Mouse (Mus musculus) forebrain, embryonic 11.5 days (tissue): ENCODE results near the gene Ttc16. TPM values are rescaled to one million over a fixed set of nuclear protein-coding genes. Genes with fewer than 3 reads are reported as not detected.

Experiments used
- ATAC-seq: fragments of 200-750 bp; cut with Nextera tagmentation; replicated peaks from 2 replicates; pipeline ENCODE4 v1.8.0; 2017; ENCODE audit warnings: moderate TSS enrichment; ENCODE audit not compliant: low FRiP score
- DNase-seq: peaks from one replicate; pipeline ENCODE4 v3.0.0-alpha.2; 2017; ENCODE audit warnings: low spot score
- H3K27ac ChIP-seq: fragments of 300-500 bp; sonication (generic); 2 replicates; pipeline ENCODE4 v1.5.1; 2014; ENCODE audit warnings: low read depth, low read length
- H3K27me3 ChIP-seq: fragments of 300-500 bp; sonication (generic); 2 replicates; pipeline ENCODE4 v1.6.1; 2014; ENCODE audit warnings: mild to moderate bottlenecking, low read length, mixed read lengths; ENCODE audit not compliant: control insufficient read depth, insufficient read depth
- H3K36me3 ChIP-seq: fragments of 300-500 bp; sonication (generic); 2 replicates; pipeline ENCODE4 v1.6.1; 2014; ENCODE audit warnings: mild to moderate bottlenecking, low read length, moderate library complexity, mixed read lengths; ENCODE audit not compliant: control insufficient read depth, insufficient read depth
- H3K4me1 ChIP-seq: fragments of 300-500 bp; sonication (generic); replicated peaks from 2 replicates; pipeline ENCODE4 v1.6.1; 2014; ENCODE audit warnings: low read length, mixed read lengths; ENCODE audit not compliant: control insufficient read depth, insufficient read depth
- H3K4me2 ChIP-seq: fragments of 300-500 bp; sonication (generic); 2 replicates; pipeline ENCODE4 v1.6.1; 2014; ENCODE audit warnings: low read depth, mild to moderate bottlenecking, low read length, moderate library complexity, mixed read lengths; ENCODE audit not compliant: severe bottlenecking
- H3K4me3 ChIP-seq: fragments of 300-500 bp; sonication (generic); 2 replicates; pipeline ENCODE4 v1.5.1; 2014; ENCODE audit warnings: low read depth, low read length
- H3K9ac ChIP-seq: fragments of 300-500 bp; sonication (generic); 2 replicates; pipeline ENCODE4 v1.6.1; 2014; ENCODE audit warnings: low read length
- H3K9me3 ChIP-seq: fragments of 300-500 bp; sonication (generic); 2 replicates; pipeline ENCODE4 v1.6.1; 2016; ENCODE audit warnings: low read length, mixed read lengths; ENCODE audit not compliant: control insufficient read depth
- WGBS: fragments of 180-500 bp; shearing (Covaris S2); extraction: QIAGEN DNeasy Blood & Tissue Kit; methylation state at CpG from one replicate; pipeline ENCODE4 v1.1.7; 2014; 5-methylcytosine and 5-hydroxymethylcytosine counted together
- polyA plus RNA-seq: library from polyadenylated mRNA; unstranded; fragments of >200 nt; fragmentation: Nextera tagmentation; extraction: Ambion mirVana; gene quantifications from 2 replicates; pipeline ENCODE4 v1.2.1, GENCODE M21; 2014

Gene Ttc16
- polyA plus RNA-seq, 1 experiment from 2014 or later: 0.80 TPM

- Histone ChIP-seq H3K27me3 (no peaks in the 10 kb centered on the region), H3K4me1 (peaks cover 9% of the 10 kb centered on the region; the same call in 1 of the 2 replicates)
These were observed 2.7 kb downstream of the Ttc16 start for GRCm38 (mm10) chr2:32772626-32773279.

GRCm38 (mm10) chr2:32771886-32772285 lies 3.5 kb downstream of the Ttc16 start:
- Histone ChIP-seq H3K4me2 (no peak overlapping the region), H3K27me3 (no peaks in the 10 kb centered on the region), H3K36me3 (no peaks in the 10 kb centered on the region), H3K4me3 (no peak overlapping the region), H3K4me1 (peaks cover 9% of the 10 kb centered on the region; the same call in 1 of the 2 replicates), H3K9ac (no peak overlapping the region), H3K9me3 (no peaks in the 10 kb centered on the region), H3K27ac (no peak overlapping the region)
- DNase-seq: no peak
- ATAC-seq: no peak
- 30% methylated on average over 12 of the region's 12 CpGs for WGBS

More at GRCm38 (mm10) chr2:32772626-32773279, 2.7 kb downstream of the Ttc16 start:
- Histone ChIP-seq H3K36me3 (no peaks in the 10 kb centered on the region), H3K4me2 (no peak overlapping the region), H3K9ac (no peak overlapping the region), H3K9me3 (no peaks in the 10 kb centered on the region), H3K27ac (no peak overlapping the region), H3K4me3 (no peak overlapping the region)
- no peak for ATAC-seq
- 88% methylated on average over 8 of the region's 8 CpGs for WGBS
- DNase-seq: no peak

GRCm38 (mm10) chr2:32769327-32770085 lies 5.9 kb downstream of the Ttc16 start:
- no peak overlapping the region for H3K27ac ChIP-seq
- WGBS: 61% methylated on average over 5 of the region's 5 CpGs
- no peak for DNase-seq

GRCm38 (mm10) chr2:32768661-32769285 lies 6.7 kb downstream of the Ttc16 start:
- ATAC-seq (no peak), DNase-seq (no peak)
- Histone ChIP-seq H3K4me1 (peaks cover 2% of the 10 kb centered on the region; the same call in 1 of the 2 replicates), H3K4me3 (no peak overlapping the region), H3K27me3 (no peaks in the 10 kb centered on the region), H3K27ac (no peak overlapping the region), H3K9me3 (no peaks in the 10 kb centered on the region), H3K4me2 (no peak overlapping the region), H3K9ac (no peak overlapping the region), H3K36me3 (no peaks in the 10 kb centered on the region)
- WGBS: 53% methylated on average over 19 of the region's 19 CpGs

More at GRCm38 (mm10) chr2:32769327-32770085, 5.9 kb downstream of the Ttc16 start:
- Histone ChIP-seq H3K9me3 (no peaks in the 10 kb centered on the region), H3K4me2 (no peak overlapping the region), H3K27me3 (no peaks in the 10 kb centered on the region), H3K4me3 (no peak overlapping the region), H3K4me1 (peaks cover 2% of the 10 kb centered on the region; the same call in 1 of the 2 replicates), H3K9ac (no peak overlapping the region), H3K36me3 (no peaks in the 10 kb centered on the region)
- ATAC-seq: no peak

GRCm38 (mm10) chr2:32767241-32767640 lies 8.2 kb downstream of the Ttc16 start:
- 87% methylated on average over 12 of the region's 12 CpGs for WGBS
- Histone ChIP-seq H3K4me2 (no peak overlapping the region), H3K27me3 (no peaks in the 10 kb centered on the region), H3K9ac (no peak overlapping the region), H3K4me3 (no peak overlapping the region), H3K4me1 (peaks cover 2% of the 10 kb centered on the region; the same call in 1 of the 2 replicates), H3K27ac (no peak overlapping the region), H3K36me3 (no peaks in the 10 kb centered on the region), H3K9me3 (no peaks in the 10 kb centered on the region)
- DNase-seq: no peak
- ATAC-seq: no peak

GRCm38 (mm10) chr2:32763353-32763752 lies 12.1 kb downstream of the Ttc16 start:
- H3K9ac ChIP-seq: no peak overlapping the region
- no peaks in the 10 kb centered on the region for H3K9me3 ChIP-seq
- H3K4me2 ChIP-seq: no peak overlapping the region
- no peaks in the 10 kb centered on the region for H3K4me1 ChIP-seq
- ATAC-seq: no peak
- no peak overlapping the region for H3K27ac ChIP-seq
- no peak for DNase-seq
- WGBS: 90% methylated on average over 3 of the region's 3 CpGs
- no peak overlapping the region for H3K4me3 ChIP-seq
- no peaks in the 10 kb centered on the region for H3K36me3 ChIP-seq
- no peaks in the 10 kb centered on the region for H3K27me3 ChIP-seq

GRCm38 (mm10) chr2:32761859-32762258 lies 13.6 kb downstream of the Ttc16 start:
- no peak overlapping the region for H3K4me3 ChIP-seq
- ATAC-seq (no peak), DNase-seq (no peak)
- no peak overlapping the region for H3K27ac ChIP-seq
- no peaks in the 10 kb centered on the region for H3K27me3 ChIP-seq
- no peak overlapping the region for H3K9ac ChIP-seq
- WGBS: 99% methylated on average over 4 of the region's 4 CpGs
- H3K4me2 ChIP-seq: no peak overlapping the region
- H3K36me3 ChIP-seq: no peaks in the 10 kb centered on the region
- H3K4me1 ChIP-seq: no peaks in the 10 kb centered on the region
- no peaks in the 10 kb centered on the region for H3K9me3 ChIP-seq

GRCm38 (mm10) chr2:32761361-32761760 lies 14.1 kb downstream of the Ttc16 start:
- DNase-seq (no peak), ATAC-seq (no peak)
- H3K27ac ChIP-seq: no peak overlapping the region
- 89% methylated on average over 14 of the region's 14 CpGs for WGBS
- no peak overlapping the region for H3K4me3 ChIP-seq
- H3K27me3 ChIP-seq: no peaks in the 10 kb centered on the region
- 0 out of 2 replicates have a peak, but pooled peaks cover 2% of the 10 kb centered on the region for H3K4me1 ChIP-seq
- no peak overlapping the region for H3K4me2 ChIP-seq
- H3K9me3 ChIP-seq: no peaks in the 10 kb centered on the region
- no peak overlapping the region for H3K9ac ChIP-seq
- H3K36me3 ChIP-seq: no peaks in the 10 kb centered on the region
